Mouse (Mus musculus) Patski (cell line): Measurements from ENCODE around the gene Chmp1a. TPM values are rescaled to one million over a fixed set of nuclear protein-coding genes. Genes with fewer than 3 reads are reported as not detected.

ENCODE experiments used
- ATAC-seq: fragments of 100-300 bp; one replicate; pipeline ENCODE4 v1.8.0; 2021
- CTCF ChIA-PET: fragments of 350-600 bp; sonication (Branson Sonifier 250); formaldehyde crosslinking; loops from one replicate; lab custom pipeline; 2022; ENCODE audit warnings: inconsistent platforms; lab: Charles Lee
- POLR2A ChIA-PET: fragments of 350-600 bp; sonication (Branson Sonifier 250); formaldehyde crosslinking; loops from one replicate; lab custom pipeline; 2022; ENCODE audit warnings: antibody characterized with exemption, inconsistent platforms; lab: Charles Lee
- DNase-seq: peaks from one replicate; pipeline ENCODE4 v3.0.0-alpha.2; 2011; ENCODE audit warnings: low read depth, low spot score
- H3K27me3 ChIP-seq: fragments of 371-371 bp; one replicate; pipeline ENCODE4 v1.5.1; 2021
- CTCF ChIP-seq: fragments of 100-300 bp; IDR thresholded peaks from one replicate; pipeline ENCODE4 v1.5.1; 2021
- in situ Hi-C: fragments of 300-500 bp; cut with MboI; formaldehyde crosslinking; loops from 3 replicates; pipeline ENCODE4 v1.11.1; 2018; ENCODE audit warnings: low pct_unique_long_range_greater_than_20kb, mixed read lengths
- polyA plus RNA-seq: library from polyadenylated mRNA; unstranded; gene quantifications from one replicate; pipeline ENCODE4 v1.2.3, GENCODE M21; 2021

Gene Chmp1a
- polyA plus RNA-seq, 1 experiment from 2014 or later: 133 TPM

GRCm38 (mm10) chr8:123181391-123181790 lies 31.2 kb downstream of the Chmp1a start:
- ATAC-seq (no peak), DNase-seq (no peak)
- no peak for TF ChIP-seq CTCF
- in situ Hi-C loops: no loop called here
- CTCF ChIA-PET: no interaction called here
- H3K27me3 ChIP-seq: peaks cover 3% of the 10 kb centered on the region
- POLR2A ChIA-PET: interaction anchor here (1.0 to 1.1 kb wide), 2 partner anchors 8 to 58 kb away, joined by 3 read pairs; no protein-coding TSS in a partner anchor

- ATAC-seq (no peak), DNase-seq (no peak)
- in situ Hi-C loops: loop anchor here (5.0 kb wide), 1 partner anchor 34 kb away; no protein-coding TSS in a partner anchor
- ChIA-PET CTCF (interaction anchor here (1.6 kb wide), 1 partner anchor 16 kb away, joined by 3 read pairs; no protein-coding TSS in a partner anchor), POLR2A (no interaction called here)
- peaks cover 5% of the 10 kb centered on the region for H3K27me3 ChIP-seq
- no peak for TF ChIP-seq CTCF
Measured at GRCm38 (mm10) chr8:123157888-123158465, 54.6 kb downstream of the Chmp1a start, which contains the start of gene Sult5a1. Gene Sult5a1 (minus strand): TSS chr8:123158315.

GRCm38 (mm10) chr8:123156070-123156773 lies 56.3 kb downstream of the Chmp1a start:
- in situ Hi-C loops: loop anchor here (5.0 kb wide), 1 partner anchor 36 kb away; no protein-coding TSS in a partner anchor
- POLR2A ChIA-PET: no interaction called here
- DNase-seq (no peak), ATAC-seq (no peak)
- CTCF ChIA-PET: interaction anchor here (1.1 kb wide), 1 partner anchor 48 kb away, joined by 4 read pairs; no protein-coding TSS in a partner anchor
- TF ChIP-seq CTCF: no peak
- peaks cover 5% of the 10 kb centered on the region for H3K27me3 ChIP-seq

- ATAC-seq (no peak), DNase-seq (no peak)
- ChIA-PET POLR2A (no interaction called here), CTCF (interaction anchor here (1.1 kb wide), 2 partner anchors 9 to 47 kb away, joined by 4 read pairs; no protein-coding TSS in a partner anchor)
- peaks cover 5% of the 10 kb centered on the region for H3K27me3 ChIP-seq
- in situ Hi-C loops: loop anchor here (5.0 kb wide), 1 partner anchor 37 kb away; no protein-coding TSS in a partner anchor
- no peak for TF ChIP-seq CTCF
Measured at GRCm38 (mm10) chr8:123155177-123155576, 57.4 kb downstream of the Chmp1a start.

Other genes starting within 250 kb of the Chmp1a start
- 76.4 TPM for gene Ankrd11, start 170.5 kb downstream of the Chmp1a start, polyA plus RNA-seq
- gene Spg7, start 149.8 kb downstream of the Chmp1a start, polyA plus RNA-seq: 143 TPM
- gene Rpl13, start 110.4 kb downstream of the Chmp1a start, polyA plus RNA-seq: 1,017 TPM
- 0.05 TPM for gene Cpne7, start 95.4 kb downstream of the Chmp1a start, polyA plus RNA-seq
- gene Sult5a1, start 54.4 kb downstream of the Chmp1a start, polyA plus RNA-seq: 0.05 TPM
- not detected for gene Dpep1, start 26.5 kb downstream of the Chmp1a start, polyA plus RNA-seq
- 5.4 TPM for gene Spata33, start 69 bp upstream of the Chmp1a start, polyA plus RNA-seq
- 55.8 TPM for gene Cdk10, start 12.1 kb upstream of the Chmp1a start, polyA plus RNA-seq
- 4.7 TPM for gene Spata2l, start 23.5 kb upstream of the Chmp1a start, polyA plus RNA-seq
- 22.3 TPM for gene Zfp276, start 41.4 kb upstream of the Chmp1a start, polyA plus RNA-seq
- gene Vps9d1, start 41.6 kb upstream of the Chmp1a start, polyA plus RNA-seq: 22.1 TPM
- 28.5 TPM for gene Fanca, start 105.8 kb upstream of the Chmp1a start, polyA plus RNA-seq
- 7.1 TPM for gene Spire2, start 120.0 kb upstream of the Chmp1a start, polyA plus RNA-seq
- 232 TPM for gene Tcf25, start 161.0 kb upstream of the Chmp1a start, polyA plus RNA-seq
- 0.05 TPM for gene Mc1r, start 194.3 kb upstream of the Chmp1a start, polyA plus RNA-seq
- 3.9 TPM for gene Tubb3, start 198.7 kb upstream of the Chmp1a start, polyA plus RNA-seq
- gene Def8, start 210.8 kb upstream of the Chmp1a start, polyA plus RNA-seq: 38.9 TPM